Mouse (Mus musculus) CD4-positive, CD25-positive, alpha-beta regulatory T cell, adult 2 months (primary cell): ENCODE measurements around the gene Kcnab1.

Source experiments
- DNase-seq: peaks from one replicate; pipeline ENCODE4 v3.0.0-alpha.2; 2012; ENCODE audit warnings: low read depth, low spot score

The Kcnab1 gene

DNA sequence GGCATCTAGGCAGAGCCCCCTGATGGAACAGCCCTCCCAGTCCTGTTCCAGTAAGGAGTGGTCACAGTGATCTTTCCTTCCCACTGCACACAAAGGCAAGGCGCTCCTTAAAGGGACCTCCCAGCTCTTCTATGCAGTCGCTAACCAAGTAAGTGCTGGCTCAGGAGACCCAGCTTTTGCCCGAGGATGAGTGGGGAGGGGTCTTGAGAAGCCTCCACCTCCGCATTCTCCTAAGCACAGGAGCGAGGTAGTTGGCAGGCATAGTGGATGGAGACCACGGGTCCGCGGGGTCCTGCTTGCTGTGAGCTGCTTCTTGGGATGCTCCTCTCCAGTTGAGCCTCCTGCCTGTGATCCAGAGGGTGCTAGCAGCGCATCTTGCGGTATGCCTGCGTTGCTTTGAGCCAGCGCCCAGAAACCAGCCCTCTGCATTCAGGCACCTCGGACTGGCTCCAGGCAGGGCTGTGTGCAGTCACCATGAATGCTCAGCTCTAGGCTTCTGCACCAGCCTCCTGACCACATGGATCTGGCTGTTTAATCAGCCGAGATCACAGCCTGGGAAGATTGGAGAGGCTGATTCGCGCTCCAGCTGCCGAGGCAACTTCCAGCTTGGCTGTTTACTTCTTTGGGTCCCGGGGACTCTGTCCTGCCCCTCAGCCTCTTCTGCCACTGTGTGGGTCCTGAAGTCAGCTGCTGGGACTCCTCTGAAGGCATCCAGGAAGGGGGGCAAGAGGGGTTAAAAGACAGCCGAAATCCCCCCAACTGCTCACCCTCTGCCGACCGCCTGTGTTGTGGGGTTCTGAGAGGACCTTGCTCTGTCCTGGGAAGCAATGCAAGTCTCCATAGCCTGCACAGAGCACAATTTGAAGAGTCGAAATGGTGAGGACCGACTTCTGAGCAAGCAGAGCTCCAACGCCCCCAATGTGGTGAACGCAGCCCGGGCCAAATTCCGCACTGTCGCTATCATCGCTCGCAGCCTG, at the start of gene Kcnab1:
Gene Kcnab1, plus strand, starts transcription at position 440 of the 977 bp plus-strand sequence.
- no peak for DNase-seq

DNA sequence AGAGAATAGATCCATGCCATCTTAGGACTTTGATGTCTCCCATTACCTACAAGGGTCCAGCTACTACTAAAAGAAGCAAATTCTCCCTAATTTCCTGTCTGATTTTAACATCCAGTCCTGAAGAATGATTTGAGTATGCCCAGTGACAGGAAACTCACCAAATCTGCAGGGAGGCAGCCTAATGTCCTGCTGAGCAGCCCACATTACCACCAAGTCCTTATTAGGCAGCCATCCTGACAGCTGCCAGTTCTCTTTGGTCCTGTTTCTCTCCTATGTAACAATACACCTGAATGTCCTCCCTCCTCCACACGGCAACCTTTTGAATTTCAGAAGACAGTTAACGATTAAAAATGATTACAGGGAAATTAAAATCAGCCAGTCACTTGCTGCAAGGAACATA, 20.9 kb upstream of the Kcnab1 start:
- no peak for DNase-seq

DNA sequence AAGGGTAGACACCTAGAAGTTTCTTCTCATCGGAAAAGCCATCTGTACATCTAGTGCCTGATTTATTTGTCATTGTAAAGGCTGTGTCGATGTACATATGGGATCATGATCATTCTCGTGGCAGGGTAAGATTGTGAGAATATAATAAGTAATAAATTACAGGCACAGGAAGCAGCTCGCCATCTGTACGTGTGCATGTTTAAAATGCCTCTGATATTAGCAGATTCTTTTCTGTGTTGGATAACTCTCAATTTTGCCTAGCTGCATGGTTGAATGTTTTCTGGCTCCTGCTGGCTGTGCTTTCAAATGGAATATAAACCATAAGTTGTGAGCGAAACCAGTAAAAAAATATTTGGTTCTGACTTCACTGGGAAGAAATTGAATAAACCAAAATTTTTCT, 5.1 kb upstream of the Kcnab1 start:
- no peak for DNase-seq

DNA sequence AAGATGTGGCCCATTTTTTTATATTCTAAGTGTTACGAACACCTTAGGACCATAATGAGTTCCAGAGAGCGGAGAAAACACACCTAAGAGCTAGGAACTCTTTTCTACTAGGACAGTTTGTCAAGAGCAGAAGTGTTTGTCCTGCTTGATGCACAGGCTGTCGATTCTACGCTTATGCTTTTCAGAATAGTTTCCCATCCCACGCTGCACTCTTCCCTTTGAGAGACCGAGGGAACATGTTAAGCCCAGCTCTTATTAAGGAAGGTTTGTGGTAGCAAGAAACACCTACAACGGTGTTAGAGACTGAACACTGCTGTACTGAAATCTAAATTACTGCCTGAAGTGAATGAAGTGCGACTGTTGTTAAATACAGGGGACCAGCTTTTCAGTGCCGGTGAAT, 1.0 kb downstream of the Kcnab1 start:
- DNase-seq, result no peak

DNA sequence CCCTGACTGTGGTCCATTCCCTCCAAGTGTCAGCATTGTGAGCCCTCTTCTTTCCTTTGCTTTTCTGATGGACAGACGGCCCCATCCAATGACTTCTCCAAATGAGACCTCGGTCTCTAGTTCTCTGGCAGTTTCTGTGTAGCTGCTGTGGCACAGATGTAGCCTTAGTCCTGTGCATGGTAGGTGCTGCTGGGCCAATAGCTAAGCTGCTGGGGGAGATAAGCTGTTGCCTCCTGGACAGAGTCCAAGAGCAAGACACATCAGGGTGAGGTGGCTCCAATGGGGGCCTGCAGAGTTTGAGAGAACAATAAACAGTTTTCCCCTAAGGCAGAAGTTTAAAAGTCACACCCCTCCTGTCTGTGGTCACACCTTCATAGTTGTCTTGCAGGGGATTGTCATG, 2.0 kb downstream of the Kcnab1 start:
- no peak for DNase-seq

DNA sequence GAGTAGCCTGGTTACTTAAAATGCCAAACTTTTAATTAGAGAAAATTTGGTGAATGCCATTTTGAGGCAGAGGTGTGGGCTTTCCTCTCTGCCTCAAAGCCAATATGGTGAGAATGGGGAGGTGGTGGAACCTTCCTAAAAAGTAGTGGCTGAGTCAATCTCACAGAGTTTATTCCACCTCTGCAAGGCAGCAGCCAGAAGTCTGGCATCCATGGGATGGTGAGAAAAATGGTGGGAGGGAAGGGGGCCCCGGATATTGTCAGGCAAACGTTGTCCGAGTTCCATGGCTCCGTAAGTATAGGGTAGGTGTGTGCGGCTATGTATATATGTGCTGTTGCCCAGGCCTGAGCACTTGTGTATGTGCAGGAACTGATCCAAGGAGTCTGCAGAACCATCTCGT, 6.0 kb downstream of the Kcnab1 start:
- no peak for DNase-seq

DNA sequence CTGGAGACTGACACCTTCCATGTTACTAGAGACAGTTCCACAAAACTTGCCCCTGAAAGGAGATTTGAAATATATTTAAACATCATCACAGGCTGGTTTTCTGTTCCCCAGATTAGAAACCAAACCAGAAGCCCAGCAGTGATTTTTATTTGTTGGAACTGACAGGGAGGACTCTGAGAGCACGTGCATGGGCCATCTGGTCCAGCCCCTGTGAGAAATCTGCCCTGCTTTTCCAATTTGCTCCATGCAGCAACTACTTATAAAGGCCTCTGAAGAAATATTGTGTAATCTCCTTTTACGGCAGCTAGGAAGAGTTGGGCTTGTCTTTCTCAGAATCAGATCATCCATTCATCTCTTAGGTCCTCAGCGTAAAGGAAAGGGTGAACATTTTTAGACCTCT, 7.8 kb downstream of the Kcnab1 start:
- no peak for DNase-seq

DNA sequence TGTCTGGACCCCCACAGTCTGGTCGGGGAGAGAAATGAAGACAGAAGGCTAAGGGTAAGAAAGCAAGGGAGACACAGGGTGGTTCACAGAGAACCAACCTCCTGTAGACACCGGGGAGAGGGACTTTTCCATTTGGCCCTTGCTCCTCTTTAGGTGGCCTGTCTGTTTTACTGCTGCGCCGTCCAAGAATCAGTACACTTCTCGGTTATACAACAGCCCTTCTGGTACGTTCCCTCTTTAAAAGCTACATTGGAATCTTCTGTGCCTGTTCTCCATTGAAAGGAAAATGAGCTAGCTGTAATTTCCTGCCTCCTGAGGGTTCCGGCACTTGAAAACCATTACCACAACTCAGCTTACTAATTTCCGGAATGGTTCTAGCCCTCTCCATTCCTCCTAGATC, 8.2 kb downstream of the Kcnab1 start:
- DNase-seq, result no peak

DNA sequence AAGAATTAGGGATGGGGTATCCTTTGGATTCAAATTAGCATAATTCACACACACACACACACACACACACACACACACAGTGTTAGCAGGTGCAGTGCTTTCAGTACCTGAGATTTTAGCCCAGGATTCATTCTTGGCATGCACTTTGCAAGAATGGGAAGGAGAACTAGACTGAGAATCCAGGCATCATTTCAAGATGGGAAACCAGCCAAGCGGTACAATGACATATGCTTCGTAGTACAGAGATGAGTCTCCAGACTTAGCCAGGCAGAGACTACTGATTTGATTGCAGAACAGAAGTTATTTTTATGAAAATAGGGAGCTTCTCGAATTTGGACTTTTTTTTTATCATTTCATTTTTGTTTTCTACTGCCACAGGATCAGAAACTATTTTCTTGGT, 15.8 kb downstream of the Kcnab1 start:
- DNase-seq, result no peak

DNA sequence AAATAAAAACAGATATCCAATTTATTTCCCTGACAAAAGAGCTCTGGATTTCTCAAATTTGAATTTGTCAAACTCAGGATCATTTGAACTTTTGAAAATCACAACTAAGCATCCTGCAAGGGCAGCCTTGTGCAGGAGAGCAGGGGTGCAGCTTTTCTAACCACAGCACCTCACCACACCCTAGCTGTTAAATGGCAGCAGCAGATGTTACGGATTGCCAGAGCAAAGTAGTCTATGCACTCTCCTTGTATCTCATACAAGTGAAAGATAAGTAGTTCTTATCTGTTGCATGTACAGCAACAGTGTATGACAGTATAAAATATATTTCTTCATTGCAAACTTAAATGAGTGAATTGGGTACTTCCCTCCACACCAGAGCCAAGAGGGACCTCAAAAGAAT, 20.4 kb downstream of the Kcnab1 start:
- DNase-seq, result no peak

DNA sequence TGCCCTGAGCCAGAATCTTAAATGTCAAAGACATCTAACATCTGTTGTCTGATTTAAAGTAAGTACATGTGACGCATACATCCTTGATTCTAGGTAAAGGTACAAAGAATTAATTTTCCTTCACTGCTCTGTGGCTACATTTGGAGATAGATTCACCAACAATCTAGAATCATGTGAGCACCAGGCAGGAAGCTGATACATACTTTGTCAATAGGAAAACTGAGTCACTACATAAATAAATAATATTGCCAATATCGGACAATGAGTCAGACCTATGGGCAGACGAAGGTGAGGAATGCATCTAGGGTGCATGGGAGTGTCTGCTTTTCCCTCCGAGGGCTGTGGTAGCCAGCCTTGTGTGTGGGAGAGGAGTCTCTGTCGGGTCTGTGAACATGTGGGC, 25.7 kb downstream of the Kcnab1 start:
- no peak for DNase-seq

DNA sequence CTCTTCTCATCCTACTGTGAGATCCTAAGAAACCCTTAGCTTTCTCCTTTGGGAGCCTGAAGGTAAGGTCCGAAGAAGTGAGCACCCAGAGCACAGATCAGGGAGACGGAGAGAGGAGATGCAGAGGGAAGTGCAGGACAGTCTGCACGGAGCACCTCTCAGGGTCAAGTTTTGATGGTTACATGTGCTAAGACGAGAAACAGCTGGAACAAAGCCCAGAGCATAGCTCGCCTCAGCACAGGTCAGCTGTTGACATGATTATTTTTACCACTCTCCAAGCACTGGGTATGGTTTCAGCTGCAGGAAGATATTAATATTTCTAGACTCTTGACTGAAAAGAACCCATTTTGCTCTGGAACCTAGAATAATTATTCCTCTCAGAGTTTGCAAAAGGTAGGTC, 27.7 kb downstream of the Kcnab1 start:
- no peak for DNase-seq

DNA sequence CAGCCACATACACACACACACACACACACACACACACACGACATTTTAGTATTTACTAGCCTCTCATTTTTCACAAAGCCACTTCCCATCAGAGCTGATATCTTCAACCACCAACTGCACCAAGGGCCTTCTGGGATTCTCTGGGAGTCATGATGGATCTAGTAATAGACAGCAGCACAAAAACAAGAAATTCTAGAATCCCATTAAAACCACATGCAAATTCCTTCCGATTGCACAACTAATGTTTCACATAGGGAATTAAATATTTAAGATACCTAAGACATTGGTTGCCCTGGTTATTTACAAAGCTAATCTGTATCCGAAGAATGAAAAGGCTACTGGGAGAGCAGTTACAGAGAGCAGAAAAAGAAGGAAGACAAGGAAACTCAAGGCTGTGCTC, 29.6 kb downstream of the Kcnab1 start:
- DNase-seq, result no peak

DNA sequence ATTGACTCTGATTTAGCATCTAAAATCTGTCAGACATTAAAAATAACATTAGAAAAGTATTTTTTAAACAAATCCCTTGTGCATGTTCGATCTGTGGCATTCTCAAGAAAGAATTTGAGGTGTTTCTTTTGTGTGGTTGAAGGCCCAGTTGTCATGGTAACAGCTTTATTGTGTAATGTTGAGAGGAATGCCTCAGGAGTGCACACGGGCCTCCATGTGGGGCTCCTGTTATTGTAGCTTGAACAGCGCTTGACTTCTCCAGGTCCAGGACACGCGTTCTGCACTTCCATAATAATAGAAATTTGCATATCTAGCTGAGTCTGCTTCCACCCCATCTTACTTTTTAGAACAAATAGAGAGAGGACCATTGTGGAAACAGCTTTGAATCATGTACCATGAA, 36.0 kb downstream of the Kcnab1 start:
- DNase-seq, result no peak

DNA sequence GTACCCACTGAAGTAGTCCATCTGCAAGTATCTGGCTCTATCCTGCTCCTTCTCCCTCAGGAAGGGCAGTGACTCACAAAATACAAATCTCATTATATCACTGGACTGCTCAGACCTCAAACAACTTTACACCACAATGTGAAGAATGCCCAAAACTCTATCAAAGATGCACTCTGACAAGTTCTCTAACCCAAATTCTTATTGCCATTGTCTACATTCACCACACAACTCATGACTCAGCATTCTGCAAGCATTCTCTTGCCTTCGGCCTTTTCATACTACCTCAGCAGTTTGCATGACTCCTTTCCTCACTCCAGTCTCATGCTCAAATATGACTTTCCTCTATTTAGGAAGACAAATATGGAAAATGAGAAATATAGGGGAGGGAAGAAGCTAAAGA, 42.6 kb downstream of the Kcnab1 start:
- DNase-seq, result no peak

DNA sequence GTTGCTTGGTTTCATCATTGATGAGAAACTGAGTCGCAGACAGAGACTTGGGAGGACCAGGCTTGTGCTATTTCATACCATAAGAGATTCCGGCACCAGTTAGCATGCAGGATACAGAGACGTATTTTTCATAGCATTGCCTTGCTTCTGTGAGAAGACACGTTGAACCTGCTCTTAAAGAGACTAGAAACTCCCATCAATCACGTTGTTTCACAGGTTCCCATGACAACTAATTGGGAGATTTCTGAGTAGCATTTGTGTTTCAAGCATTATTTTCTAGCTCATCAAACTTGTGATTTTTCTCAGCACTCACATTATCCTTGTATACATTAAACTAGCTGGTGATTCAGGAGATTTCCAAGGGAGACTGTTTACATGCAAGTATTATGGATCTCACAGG, 63.8 kb downstream of the Kcnab1 start:
- DNase-seq, result no peak

DNA sequence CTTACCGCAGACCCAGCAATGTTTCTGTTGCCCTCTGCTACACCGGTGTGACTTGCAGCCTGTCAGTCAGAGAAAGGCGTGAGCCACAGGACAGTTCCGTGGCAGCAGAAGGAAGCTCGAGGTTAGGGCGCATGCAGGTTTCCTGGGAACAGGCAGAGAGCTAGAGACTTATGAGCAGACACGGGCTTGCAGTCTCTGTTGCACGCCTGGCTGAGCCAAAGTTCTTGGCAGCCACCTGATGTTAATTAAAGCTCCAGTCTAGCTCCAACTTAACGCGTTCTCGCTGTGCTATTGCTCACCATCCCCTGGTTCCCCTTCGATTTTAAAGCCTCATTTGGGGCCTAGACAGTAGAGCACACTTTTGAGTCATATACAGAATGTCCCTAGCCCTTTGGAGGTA, 65.4 kb downstream of the Kcnab1 start:
- DNase-seq, result no peak

DNA sequence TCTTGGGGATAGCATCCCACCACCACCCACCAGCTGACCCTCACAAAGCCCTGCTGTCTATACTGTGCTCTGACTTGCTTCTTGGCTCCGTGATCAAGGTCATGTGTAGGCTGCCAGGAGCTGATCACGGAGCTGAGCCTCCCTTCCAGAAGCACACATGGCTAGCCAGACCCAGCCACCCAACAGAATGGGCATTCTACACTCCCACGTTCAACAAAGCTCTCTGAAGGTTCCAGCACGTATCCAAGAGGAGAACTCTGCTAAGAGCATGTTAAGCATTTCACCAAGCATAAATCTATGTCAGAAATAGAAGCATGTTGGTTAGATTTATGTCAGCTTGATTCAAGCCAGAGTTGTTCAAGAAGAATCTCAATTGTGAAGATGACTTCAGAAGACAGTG, 66.6 kb downstream of the Kcnab1 start:
- no peak for DNase-seq

DNA sequence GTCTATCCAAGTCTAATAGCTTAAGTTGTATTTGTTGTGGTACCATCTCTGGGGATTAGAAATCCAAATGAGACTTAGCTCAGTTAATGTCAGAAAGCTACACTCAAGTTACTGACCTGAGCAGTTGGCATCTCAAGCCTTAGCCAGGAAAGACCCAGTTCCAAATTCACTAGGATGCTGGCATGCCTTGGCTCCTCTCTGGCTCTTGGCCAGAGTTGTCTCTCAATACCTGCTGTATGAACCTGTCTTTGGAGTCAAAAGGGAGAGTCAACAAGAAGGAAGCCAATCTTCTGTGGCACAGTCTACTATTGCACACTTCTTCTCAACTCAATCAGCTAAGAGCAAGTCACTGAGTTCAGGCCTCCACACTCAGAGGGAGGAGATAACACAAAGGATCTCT, 67.7 kb downstream of the Kcnab1 start:
- no peak for DNase-seq

DNA sequence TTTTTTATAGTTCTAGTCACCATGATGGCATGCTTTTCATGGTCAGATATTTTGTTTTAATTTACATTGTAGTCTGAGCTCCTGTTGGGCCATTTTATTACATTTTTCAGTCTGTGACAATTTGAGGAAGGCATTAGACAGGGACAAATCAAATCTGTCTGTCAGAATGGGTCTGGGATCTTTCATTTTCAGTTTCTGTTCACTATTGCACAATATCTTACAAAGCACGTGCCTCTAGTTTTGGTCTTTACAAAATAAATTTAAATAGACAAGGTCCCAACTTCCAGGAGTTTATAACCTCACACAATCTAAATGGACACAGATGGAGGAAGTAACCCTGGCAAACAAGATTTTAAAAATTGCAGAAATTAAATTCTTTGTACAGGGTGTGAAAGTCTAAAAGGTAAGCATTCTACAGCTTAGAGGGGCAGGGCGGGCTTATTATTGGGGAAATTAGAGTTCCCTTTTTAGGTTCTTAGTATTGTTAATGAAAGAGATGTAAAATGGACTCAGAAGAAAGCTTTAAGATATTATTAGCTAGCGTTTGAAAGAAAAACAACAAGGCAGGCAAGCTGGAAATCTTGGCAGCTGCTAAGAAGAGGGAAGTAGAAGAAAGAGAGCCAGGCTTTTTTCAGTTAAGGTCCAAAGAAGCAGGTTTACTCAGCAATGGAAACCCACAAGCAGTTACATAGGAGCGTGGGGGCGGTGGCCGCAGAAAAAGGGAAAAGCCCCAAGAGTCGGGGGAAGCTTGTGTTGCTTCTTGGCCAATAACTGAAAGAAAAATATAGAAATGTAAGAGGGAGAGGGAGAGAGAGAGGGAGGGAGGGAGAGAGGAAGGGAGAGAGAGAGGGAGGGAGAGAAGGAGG, 78.9 kb downstream of the Kcnab1 start:
- DNase-seq, result no peak

DNA sequence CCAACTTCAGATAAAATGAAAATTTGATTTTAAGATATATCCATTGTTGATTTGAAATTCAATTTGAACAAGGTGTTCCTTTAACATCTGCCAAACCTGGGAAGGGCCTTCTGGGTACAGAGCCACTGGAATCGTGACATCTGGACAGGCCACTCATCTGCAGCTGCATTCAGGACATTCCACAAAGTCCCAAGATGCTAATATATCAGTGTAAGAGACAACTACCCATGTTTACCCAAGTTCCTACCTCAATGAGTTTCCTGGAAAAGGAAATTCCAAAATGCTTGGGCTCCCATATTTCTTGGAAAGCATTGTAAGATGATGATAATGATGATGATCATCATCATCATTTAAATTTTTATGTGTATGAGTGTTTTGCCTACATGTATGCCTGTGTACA, 91.4 kb downstream of the Kcnab1 start:
- no peak for DNase-seq

DNA sequence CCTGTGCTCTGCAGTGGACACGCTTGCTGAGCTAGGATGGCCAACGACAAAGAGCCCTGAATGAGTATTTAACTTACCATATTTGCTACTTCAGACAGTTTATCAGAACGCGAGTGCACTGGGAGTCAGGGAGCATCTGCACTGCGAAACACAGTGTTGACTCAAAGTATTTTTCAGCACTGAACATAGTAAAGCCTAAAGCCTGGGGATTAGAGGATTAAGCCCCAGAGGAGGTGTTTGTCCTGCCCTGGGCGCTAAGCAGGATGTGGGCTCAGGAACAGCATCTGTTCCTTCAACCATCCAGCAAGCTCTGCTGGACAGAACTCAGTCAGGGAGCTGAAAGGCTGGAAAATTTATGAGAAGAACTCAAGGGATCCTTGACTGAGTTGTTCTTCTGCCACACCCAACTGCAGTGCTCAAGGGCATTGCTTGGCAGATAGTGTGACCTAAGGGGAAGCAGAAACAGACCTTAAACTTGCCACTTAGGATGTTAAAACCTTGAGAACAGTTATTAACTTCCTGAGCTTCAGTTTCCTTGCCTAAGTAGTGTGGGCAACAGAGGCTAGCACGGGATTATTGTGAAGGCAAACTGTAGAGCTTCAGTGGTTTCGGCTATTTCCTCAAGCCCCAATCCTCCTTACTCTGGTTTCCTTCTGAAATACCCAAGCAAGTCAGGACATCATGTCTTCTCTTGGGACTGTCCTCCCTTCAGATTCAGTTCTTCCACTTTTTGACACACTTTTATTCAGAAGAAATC, 94.4 kb downstream of the Kcnab1 start:
- DNase-seq, result no peak
